Mouse (Mus musculus) midbrain, embryonic 12.5 days (tissue): ENCODE measurements around the gene Castor1. TPM values are rescaled to one million over a fixed set of nuclear protein-coding genes. Genes with fewer than 3 reads are reported as not detected.

Source experiments
- ATAC-seq: fragments of 200-750 bp; cut with Nextera tagmentation; 2 replicates; pipeline ENCODE4 v1.8.0; 2017; ENCODE audit warnings: low read depth, moderate TSS enrichment, moderate library complexity; ENCODE audit not compliant: low FRiP score
- H3K27ac ChIP-seq: fragments of 300-500 bp; sonication (generic); replicated peaks from 2 replicates; pipeline ENCODE4 v1.5.1; 2016; ENCODE audit warnings: mild to moderate bottlenecking
- H3K27me3 ChIP-seq: fragments of 300-500 bp; sonication (generic); 2 replicates; pipeline ENCODE4 v1.6.1; 2016; ENCODE audit warnings: mild to moderate bottlenecking
- H3K36me3 ChIP-seq: fragments of 300-500 bp; sonication (generic); 2 replicates; pipeline ENCODE4 v1.6.1; 2016
- H3K4me1 ChIP-seq: fragments of 300-500 bp; sonication (generic); 2 replicates; pipeline ENCODE4 v1.6.1; 2016
- H3K4me2 ChIP-seq: fragments of 300-500 bp; sonication (generic); replicated peaks from 2 replicates; pipeline ENCODE4 v1.6.1; 2016; ENCODE audit warnings: mild to moderate bottlenecking, moderate library complexity
- H3K4me3 ChIP-seq: fragments of 300-500 bp; sonication (generic); 2 replicates; pipeline ENCODE4 v1.5.1; 2016; ENCODE audit warnings: mild to moderate bottlenecking
- H3K9ac ChIP-seq: fragments of 300-500 bp; sonication (generic); replicated peaks from 2 replicates; pipeline ENCODE4 v1.6.1; 2016; ENCODE audit warnings: mild to moderate bottlenecking, moderate library complexity
- H3K9me3 ChIP-seq: fragments of 300-500 bp; sonication (generic); 2 replicates; pipeline ENCODE4 v1.6.1; 2016; ENCODE audit warnings: mild to moderate bottlenecking
- WGBS: fragments of 180-500 bp; shearing (Covaris S2); methylation state at CpG from one replicate; pipeline ENCODE4 v1.1.7; 2016; 5-methylcytosine and 5-hydroxymethylcytosine counted together
- polyA plus RNA-seq: library from polyadenylated mRNA; unstranded; fragments of >200 nt; fragmentation: Nextera tagmentation; extraction: Ambion mirVana; gene quantifications from 2 replicates; pipeline ENCODE4 v1.2.1, GENCODE M21; 2016

The Castor1 gene
- polyA plus RNA-seq, 1 experiment from 2014 or later: 2.9 TPM

- H3K4me1 ChIP-seq: peaks cover 16% of the 10 kb centered on the region; the same call in 1 of the 2 replicates
- H3K36me3 ChIP-seq: no peaks in the 10 kb centered on the region
- no peak overlapping the region for H3K9ac ChIP-seq
- H3K27me3 ChIP-seq: peaks cover 27% of the 10 kb centered on the region
- H3K4me2 ChIP-seq: peak overlapping the region; percentile 49
- under 1% methylated on average over 7 of the region's 7 CpGs for WGBS
- H3K4me3 ChIP-seq: peak overlapping the region; percentile 13; the same call in 1 of the 2 replicates
- no peaks in the 10 kb centered on the region for H3K9me3 ChIP-seq
- peak; percentile 47 for ATAC-seq
- H3K27ac ChIP-seq: no peak overlapping the region
Observed at GRCm38 (mm10) chr11:4258657-4259082, 40.6 kb downstream of the Castor1 start.

- no peaks in the 10 kb centered on the region for H3K36me3 ChIP-seq
- H3K9me3 ChIP-seq: no peaks in the 10 kb centered on the region
- 0 out of 2 replicates have a peak overlapping the region, but pooled peaks have one; percentile 6 for H3K9ac ChIP-seq
- H3K4me2 ChIP-seq: no peak overlapping the region
- peaks cover 16% of the 10 kb centered on the region; the same call in 1 of the 2 replicates for H3K4me1 ChIP-seq
- H3K4me3 ChIP-seq: no peak overlapping the region
- H3K27me3 ChIP-seq: peaks cover 47% of the 10 kb centered on the region
- WGBS: 63% methylated on average over 14 of the region's 14 CpGs
- H3K27ac ChIP-seq: no peak overlapping the region
- ATAC-seq: peak; percentile 28; the same call in 1 of the 2 replicates
Observed at GRCm38 (mm10) chr11:4260463-4261187, 42.6 kb downstream of the Castor1 start.

DNA sequence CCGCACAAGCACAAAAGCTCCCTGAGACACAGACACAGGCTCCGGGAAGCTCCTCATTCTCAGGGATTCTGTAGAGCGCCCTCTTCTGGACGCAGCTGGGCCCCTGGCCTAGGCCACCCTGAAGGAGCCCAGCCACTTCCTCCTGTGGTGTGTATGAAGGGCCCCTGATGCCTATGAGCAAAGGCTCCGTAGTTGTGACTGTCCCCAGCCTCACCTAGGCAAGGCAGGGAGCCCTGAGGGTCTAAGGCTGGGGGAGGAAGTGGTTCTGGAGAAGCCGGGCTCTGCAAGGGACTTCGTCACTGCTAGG, 43.1 kb downstream of the Castor1 start:
- Histone ChIP-seq H3K4me1 (peaks cover 16% of the 10 kb centered on the region), H3K27me3 (peaks cover 52% of the 10 kb centered on the region), H3K9me3 (no peaks in the 10 kb centered on the region), H3K9ac (no peak overlapping the region), H3K27ac (no peak overlapping the region), H3K4me2 (no peak overlapping the region), H3K36me3 (no peaks in the 10 kb centered on the region), H3K4me3 (no peak overlapping the region)
- WGBS: 49% methylated on average over 7 of the region's 7 CpGs
- ATAC-seq: no peak

DNA sequence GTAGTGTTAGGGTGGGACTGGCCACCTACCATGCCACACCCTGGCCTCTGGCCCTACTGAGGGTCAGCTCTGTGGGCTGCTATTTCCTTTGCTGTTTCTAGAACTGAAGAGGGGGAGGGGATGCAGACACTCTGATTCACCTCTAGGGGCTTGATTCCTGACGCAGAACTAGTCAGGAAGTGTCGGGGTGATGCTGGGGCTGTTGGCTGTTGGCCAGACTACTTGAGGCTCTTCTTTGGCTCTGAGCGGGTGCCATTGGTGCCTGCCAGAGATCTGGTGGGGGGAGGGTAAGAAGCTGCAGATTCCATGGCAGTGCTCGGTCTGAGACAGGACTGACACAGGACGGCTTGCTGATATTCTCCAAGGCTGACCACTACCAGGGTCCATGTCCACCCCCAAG, 43.9 kb downstream of the Castor1 start:
- no peaks in the 10 kb centered on the region for H3K9me3 ChIP-seq
- 45% methylated on average over 5 of the region's 5 CpGs for WGBS
- peaks cover 60% of the 10 kb centered on the region for H3K27me3 ChIP-seq
- peaks cover 24% of the 10 kb centered on the region for H3K4me1 ChIP-seq
- no peak overlapping the region for H3K9ac ChIP-seq
- no peak overlapping the region for H3K4me2 ChIP-seq
- H3K4me3 ChIP-seq: no peak overlapping the region
- no peak overlapping the region for H3K27ac ChIP-seq
- ATAC-seq: no peak
- no peaks in the 10 kb centered on the region for H3K36me3 ChIP-seq

- no peak for ATAC-seq
Observed at GRCm38 (mm10) chr11:4262847-4263246, 44.8 kb downstream of the Castor1 start.

DNA sequence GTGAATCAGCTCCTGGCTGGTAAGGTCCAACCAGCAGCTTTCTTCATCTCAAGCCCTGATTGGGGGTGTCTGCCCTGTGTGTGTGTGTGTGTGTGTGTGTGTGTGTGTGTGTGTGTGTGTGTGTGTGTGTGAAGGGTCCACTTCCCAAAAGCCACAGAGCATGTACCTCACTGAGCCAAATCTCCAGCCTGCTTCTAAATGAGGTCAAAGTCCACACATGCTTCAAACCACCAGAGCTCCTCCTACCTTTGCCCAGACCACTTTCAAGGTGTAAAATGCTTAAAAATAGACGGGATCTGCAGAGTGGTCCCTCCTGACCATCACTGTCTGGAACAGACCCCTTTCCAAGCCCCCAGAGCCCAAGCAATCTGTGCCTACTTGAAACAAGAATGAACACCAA, 45.3 kb downstream of the Castor1 start:
- no peak overlapping the region for H3K4me3 ChIP-seq
- H3K4me1 ChIP-seq: peaks cover 28% of the 10 kb centered on the region
- WGBS: 29% methylated on average over 1 of the region's 1 CpGs
- H3K36me3 ChIP-seq: no peaks in the 10 kb centered on the region
- H3K9ac ChIP-seq: no peak overlapping the region
- ATAC-seq: no peak
- peaks cover 69% of the 10 kb centered on the region for H3K27me3 ChIP-seq
- no peak overlapping the region for H3K27ac ChIP-seq
- no peaks in the 10 kb centered on the region for H3K9me3 ChIP-seq
- no peak overlapping the region for H3K4me2 ChIP-seq

More at GRCm38 (mm10) chr11:4262847-4263246, 44.8 kb downstream of the Castor1 start:
- no peaks in the 10 kb centered on the region for H3K9me3 ChIP-seq
- no peak overlapping the region for H3K9ac ChIP-seq
- no peak overlapping the region for H3K4me2 ChIP-seq
- 26% methylated on average over 7 of the region's 7 CpGs for WGBS
- H3K4me3 ChIP-seq: no peak overlapping the region
- peaks cover 65% of the 10 kb centered on the region for H3K27me3 ChIP-seq
- H3K4me1 ChIP-seq: peaks cover 28% of the 10 kb centered on the region
- H3K27ac ChIP-seq: no peak overlapping the region
- no peaks in the 10 kb centered on the region for H3K36me3 ChIP-seq

DNA sequence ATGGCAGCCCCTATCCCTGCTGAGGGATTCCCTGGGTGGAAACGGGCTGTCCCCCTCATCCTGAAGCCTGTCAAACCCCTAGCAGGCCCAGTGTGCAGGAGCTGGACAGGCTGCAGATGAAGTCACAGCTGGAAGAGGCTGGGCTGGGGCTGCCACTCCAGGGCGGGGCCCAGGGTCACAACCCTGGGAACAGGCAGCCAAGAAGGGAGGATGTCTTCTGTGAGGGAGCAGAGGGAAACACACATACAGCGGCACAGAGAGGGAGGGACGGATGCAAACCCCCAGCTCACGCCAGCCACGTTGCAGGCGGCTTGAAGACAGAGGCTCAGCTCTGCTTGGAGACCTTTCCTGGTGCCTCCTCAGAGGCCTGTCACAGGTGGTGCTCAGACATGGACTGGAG, 46.0 kb downstream of the Castor1 start:
- WGBS: 72% methylated on average over 7 of the region's 7 CpGs
- Histone ChIP-seq H3K27ac (no peak overlapping the region), H3K27me3 (peaks cover 77% of the 10 kb centered on the region), H3K4me3 (no peak overlapping the region), H3K36me3 (no peaks in the 10 kb centered on the region), H3K9me3 (no peaks in the 10 kb centered on the region), H3K9ac (no peak overlapping the region), H3K4me2 (no peak overlapping the region), H3K4me1 (peaks cover 28% of the 10 kb centered on the region)
- no peak for ATAC-seq

DNA sequence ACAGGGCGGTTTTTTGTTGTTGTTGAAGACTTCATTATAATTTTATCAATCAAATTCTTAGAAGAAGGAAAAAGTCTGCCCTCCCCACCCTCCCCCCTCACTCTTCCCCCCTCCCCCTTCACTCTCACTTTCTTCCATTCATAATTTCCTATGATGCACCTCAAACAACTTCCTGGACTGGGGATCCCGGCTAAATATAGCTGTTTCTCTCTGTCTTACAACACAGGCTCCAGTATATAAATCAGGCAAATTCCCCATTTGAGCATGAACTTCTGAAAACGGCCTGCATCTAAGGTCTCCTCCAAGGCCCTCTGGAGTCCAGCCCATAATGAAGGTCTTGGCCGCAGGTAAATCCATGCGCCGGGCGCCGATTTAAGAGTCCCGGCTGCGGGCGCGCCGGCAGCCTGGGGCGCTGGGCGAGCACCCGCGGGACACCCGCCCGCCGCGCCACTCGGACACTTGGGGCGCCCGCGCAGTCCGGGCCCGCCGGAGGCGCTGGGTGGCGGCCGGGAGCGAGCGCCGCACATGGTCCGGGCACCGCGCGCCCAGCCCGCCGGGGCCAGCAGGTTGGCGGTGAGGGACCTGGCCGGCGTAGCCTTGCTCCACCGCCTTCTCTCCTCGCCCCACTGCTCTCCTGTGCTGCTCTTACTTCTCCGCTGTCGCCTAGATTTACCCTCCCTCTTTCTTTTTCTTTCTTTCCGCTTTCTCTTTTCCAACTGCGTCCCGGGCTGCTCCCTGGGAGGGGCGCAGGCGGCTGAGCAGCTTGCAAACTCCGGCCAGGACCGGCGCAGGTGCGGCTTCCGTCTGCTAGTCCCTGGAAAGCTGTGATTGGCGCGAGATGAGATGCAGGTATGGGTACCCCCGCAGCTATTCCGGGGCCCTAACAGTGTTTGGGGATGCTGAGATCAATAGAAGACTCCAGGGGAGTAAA, 48.5 kb downstream of the Castor1 start:
- peaks cover 90% of the 10 kb centered on the region for H3K27me3 ChIP-seq
- no peaks in the 10 kb centered on the region for H3K9me3 ChIP-seq
- no peak overlapping the region for H3K27ac ChIP-seq
- WGBS: 1% methylated on average over 41 of the region's 61 CpGs
- no peak for ATAC-seq
- peak overlapping the region; percentile 86 for H3K4me2 ChIP-seq
- peak overlapping the region; percentile 50 for H3K4me3 ChIP-seq
- H3K36me3 ChIP-seq: no peaks in the 10 kb centered on the region
- H3K4me1 ChIP-seq: peaks cover 22% of the 10 kb centered on the region
- 0 out of 2 replicates have a peak overlapping the region, but pooled peaks have one; percentile 31 for H3K9ac ChIP-seq

- H3K4me1 ChIP-seq: peaks cover 17% of the 10 kb centered on the region
- H3K27ac ChIP-seq: no peak overlapping the region
- 0 out of 2 replicates have a peak overlapping the region, but pooled peaks have one; percentile 31 for H3K9ac ChIP-seq
- no peaks in the 10 kb centered on the region for H3K36me3 ChIP-seq
- H3K4me3 ChIP-seq: peak overlapping the region; percentile 50
- H3K27me3 ChIP-seq: peaks cover 93% of the 10 kb centered on the region
- H3K4me2 ChIP-seq: peak overlapping the region; percentile 86
- no peak for ATAC-seq
- 5% methylated on average over 13 of the region's 13 CpGs for WGBS
- no peaks in the 10 kb centered on the region for H3K9me3 ChIP-seq
Observed at GRCm38 (mm10) chr11:4267202-4267578, 49.2 kb downstream of the Castor1 start.

DNA sequence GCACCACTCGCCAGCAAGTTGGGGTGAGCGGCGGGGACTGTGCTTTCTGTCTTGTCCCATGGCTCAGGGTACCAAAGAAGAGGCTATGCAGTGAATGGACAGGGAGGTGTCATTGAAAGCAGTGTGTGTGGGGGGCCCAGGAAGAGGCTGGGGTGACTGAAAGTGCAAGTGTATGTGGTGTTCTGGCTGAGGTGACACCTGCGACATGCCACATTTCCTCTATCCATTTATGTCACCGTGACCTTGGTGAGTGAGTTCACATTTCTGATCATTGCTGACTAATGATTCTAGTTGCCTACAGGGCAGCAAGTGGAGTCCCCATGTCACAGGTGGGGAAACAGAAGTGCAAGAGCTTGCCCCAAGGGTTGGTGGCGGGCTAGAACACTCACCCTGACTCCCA, 50.5 kb downstream of the Castor1 start:
- WGBS: 83% methylated on average over 6 of the region's 6 CpGs

DNA sequence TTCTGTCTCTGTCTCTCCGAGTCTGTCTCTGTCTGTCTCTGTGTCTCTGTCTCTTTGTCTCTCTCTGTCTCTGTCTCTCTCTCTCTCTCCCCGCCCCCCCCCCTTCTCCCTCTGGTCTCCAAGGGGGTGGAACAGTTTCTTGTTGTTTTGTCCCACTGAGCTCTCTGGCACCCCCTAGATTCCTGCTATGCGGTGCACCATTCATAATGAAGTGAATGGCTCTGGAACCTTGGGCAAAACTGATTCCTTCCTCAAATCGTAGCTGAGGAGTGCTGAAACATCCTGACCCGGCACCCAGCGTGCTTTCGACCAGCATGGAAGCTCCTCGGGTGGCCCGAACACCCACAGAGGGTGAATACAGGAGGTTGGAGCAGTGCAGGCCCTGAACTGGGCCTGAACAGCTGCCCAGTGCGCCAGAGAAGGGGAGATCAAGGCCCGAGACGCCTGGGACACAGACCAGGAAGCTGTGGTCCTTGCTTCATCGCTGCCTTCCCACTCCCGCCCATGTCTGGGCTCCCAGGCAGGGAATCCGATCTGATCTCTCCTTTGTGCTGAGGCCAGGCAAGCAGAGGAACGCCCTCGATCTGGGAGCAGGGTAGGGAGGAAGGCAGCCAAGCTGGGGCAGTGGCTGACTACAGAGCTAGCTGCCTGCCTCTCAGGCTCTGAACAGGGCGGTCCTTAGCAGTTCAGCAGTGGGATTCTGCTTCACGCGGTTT, 52.9 kb downstream of the Castor1 start:
- Histone ChIP-seq H3K4me3 (no peak overlapping the region), H3K27me3 (peaks cover 56% of the 10 kb centered on the region), H3K9me3 (no peaks in the 10 kb centered on the region), H3K9ac (no peak overlapping the region), H3K4me1 (peaks cover 15% of the 10 kb centered on the region; the same call in 1 of the 2 replicates), H3K36me3 (no peaks in the 10 kb centered on the region), H3K27ac (no peak overlapping the region), H3K4me2 (no peak overlapping the region; the same call in 1 of the 2 replicates)
- ATAC-seq: no peak
- WGBS: 22% methylated on average over 19 of the region's 20 CpGs

More for the DNA sequence above, 50.5 kb downstream of the Castor1 start:
- H3K27me3 ChIP-seq: peaks cover 80% of the 10 kb centered on the region
- no peaks in the 10 kb centered on the region for H3K36me3 ChIP-seq
- H3K9me3 ChIP-seq: no peaks in the 10 kb centered on the region
- H3K9ac ChIP-seq: no peak overlapping the region
- H3K4me1 ChIP-seq: peaks cover 15% of the 10 kb centered on the region; the same call in 1 of the 2 replicates
- H3K4me2 ChIP-seq: no peak overlapping the region
- no peak overlapping the region for H3K27ac ChIP-seq
- H3K4me3 ChIP-seq: no peak overlapping the region
- ATAC-seq: no peak
